Mouse (Mus musculus) spleen, adult 2 months (tissue): ENCODE results near the gene Spats2. TPM values are rescaled to one million over a fixed set of nuclear protein-coding genes. Genes with fewer than 3 reads are reported as not detected.
A peak's percentile ranks its signal among the peaks of the same experiment; 100 is the strongest.

Experiments
- DNase-seq, 2 experiments: peaks; one replicate each; pipeline versions ENCODE4 v3.0.0 to v3.0.0-alpha.2; 2012 to 2021; ENCODE audit warnings: low spot score in 2 of 2, low read depth in 1 of 2
- H3K27ac ChIP-seq: fragments of 200-500 bp; 2 replicates; pipeline ENCODE4 v1.5.1; 2012; ENCODE audit warnings: low read length, inconsistent platforms; ENCODE audit not compliant: insufficient read depth
- H3K27me3 ChIP-seq: fragments of 200-500 bp; 2 replicates; pipeline ENCODE4 v1.6.1; 2012; ENCODE audit warnings: mild to moderate bottlenecking, moderate library complexity, low read length, inconsistent platforms; ENCODE audit not compliant: control insufficient read depth, insufficient read depth
- H3K36me3 ChIP-seq: fragments of 200-500 bp; 2 replicates; pipeline ENCODE4 v1.6.1; 2012; ENCODE audit warnings: mild to moderate bottlenecking, low read length, inconsistent platforms; ENCODE audit not compliant: control insufficient read depth, insufficient read depth
- H3K4me1 ChIP-seq: fragments of 200-500 bp; 2 replicates; pipeline ENCODE4 v1.6.1; 2011; ENCODE audit warnings: inconsistent platforms; ENCODE audit not compliant: control insufficient read depth, insufficient read depth, insufficient read length
- H3K4me3 ChIP-seq: fragments of 200-500 bp; 2 replicates; pipeline ENCODE4 v1.5.1; 2011; ENCODE audit warnings: mild to moderate bottlenecking, inconsistent platforms; ENCODE audit not compliant: insufficient read depth, insufficient read length; ENCODE audit errors: extremely low read depth
- CTCF ChIP-seq: fragments of 200-500 bp; IDR thresholded peaks from 2 replicates; pipeline ENCODE4 v1.5.1; 2011; ENCODE audit warnings: mild to moderate bottlenecking, inconsistent platforms; ENCODE audit not compliant: insufficient read depth, insufficient read length, insufficient replicate concordance; ENCODE audit errors: extremely low read depth
- POLR2A ChIP-seq: fragments of 200-500 bp; IDR thresholded peaks from 2 replicates; pipeline ENCODE4 v1.6.1; 2011; ENCODE audit warnings: low read depth, low read length, inconsistent platforms
- WGBS: fragments of 180-500 bp; shearing (Covaris S2); methylation state at CpG from one replicate; pipeline ENCODE4 v1.1.7; 2018; 5-methylcytosine and 5-hydroxymethylcytosine counted together
- polyA plus RNA-seq: library from polyadenylated mRNA; depleted of rRNA; stranded (reverse); fragments of >200 nt; gene quantifications from 2 replicates; pipeline ENCODE4 v1.2.3, GENCODE M21; 2012

Gene Spats2
- polyA plus RNA-seq, 1 experiment, result 1.5 TPM

- 82% methylated on average over 2 of the region's 2 CpGs for WGBS
These were observed 3.1 kb upstream of the Spats2 start for GRCm38 (mm10) chr15:99122642-99123041.

GRCm38 (mm10) chr15:99126081-99126815 lies 532 bp downstream of the Spats2 start:
- TF ChIP-seq CTCF (no peak), POLR2A (no peak)
- H3K4me3 ChIP-seq, result peak overlapping the region; percentile 61
- 1% methylated on average over 115 of the region's 115 CpGs for WGBS
- H3K27ac ChIP-seq, result peak overlapping the region; percentile 45; the same call in 1 of the 2 replicates
- peak in 1 of 2 experiments; percentile 6 for DNase-seq
- H3K4me1 ChIP-seq, result peaks cover 3% of the 10 kb centered on the region; the same call in 1 of the 2 replicates
- peaks cover 15% of the 10 kb centered on the region for H3K27me3 ChIP-seq
- no peaks in the 10 kb centered on the region for H3K36me3 ChIP-seq

More at GRCm38 (mm10) chr15:99122642-99123041, 3.1 kb upstream of the Spats2 start:
- no peak overlapping the region for H3K27ac ChIP-seq
- H3K27me3 ChIP-seq, result peaks cover 15% of the 10 kb centered on the region
- no peak overlapping the region for H3K4me3 ChIP-seq
- H3K36me3 ChIP-seq, result no peaks in the 10 kb centered on the region
- no peak for TF ChIP-seq CTCF
- TF ChIP-seq POLR2A, result no peak
- DNase-seq, result no peak
- H3K4me1 ChIP-seq, result peaks cover 3% of the 10 kb centered on the region; the same call in 1 of the 2 replicates

- TF ChIP-seq CTCF, result no peak
- no peak for TF ChIP-seq POLR2A
- H3K36me3 ChIP-seq, result no peaks in the 10 kb centered on the region
- H3K4me3 ChIP-seq, result peak overlapping the region; percentile 61
- peaks cover 15% of the 10 kb centered on the region for H3K27me3 ChIP-seq
- H3K4me1 ChIP-seq, result peaks cover 3% of the 10 kb centered on the region; the same call in 1 of the 2 replicates
- WGBS, result 6% methylated on average over 34 of the region's 35 CpGs
- H3K27ac ChIP-seq, result no peak overlapping the region
- DNase-seq, result no peak
These were observed 1.2 kb downstream of the Spats2 start for GRCm38 (mm10) chr15:99126816-99127365.

GRCm38 (mm10) chr15:99127851-99128522 lies 2.3 kb downstream of the Spats2 start:
- TF ChIP-seq POLR2A (no peak), CTCF (no peak)
- Histone ChIP-seq H3K27ac (no peak overlapping the region), H3K4me1 (peaks cover 3% of the 10 kb centered on the region; the same call in 1 of the 2 replicates), H3K4me3 (no peak overlapping the region), H3K36me3 (no peaks in the 10 kb centered on the region), H3K27me3 (peaks cover 15% of the 10 kb centered on the region)
- no peak for DNase-seq
- WGBS, result 81% methylated on average over 6 of the region's 6 CpGs

- H3K4me3 ChIP-seq, result no peak overlapping the region
- no peaks in the 10 kb centered on the region for H3K36me3 ChIP-seq
- H3K27me3 ChIP-seq, result peaks cover 15% of the 10 kb centered on the region
- H3K4me1 ChIP-seq, result peaks cover 3% of the 10 kb centered on the region; the same call in 1 of the 2 replicates
- 86% methylated on average over 11 of the region's 11 CpGs for WGBS
- no peak for TF ChIP-seq POLR2A
- no peak overlapping the region for H3K27ac ChIP-seq
- DNase-seq, result no peak
These were observed 3.7 kb downstream of the Spats2 start for GRCm38 (mm10) chr15:99129441-99129840.

- peaks cover 3% of the 10 kb centered on the region; the same call in 1 of the 2 replicates for H3K4me1 ChIP-seq
- WGBS, result 48% methylated on average over 22 of the region's 22 CpGs
- H3K27me3 ChIP-seq, result peaks cover 15% of the 10 kb centered on the region
- DNase-seq, result no peak
- TF ChIP-seq CTCF (no peak), POLR2A (no peak)
- no peaks in the 10 kb centered on the region for H3K36me3 ChIP-seq
- no peak overlapping the region for H3K4me3 ChIP-seq
- H3K27ac ChIP-seq, result no peak overlapping the region
These were observed 4.5 kb downstream of the Spats2 start for GRCm38 (mm10) chr15:99129956-99130910.
